Mouse (Mus musculus) Muller cell, postnatal 12 days (primary cell): Measurements from ENCODE around the gene Fsip2.

Experiments
- DNase-seq: peaks from one replicate; pipeline ENCODE4 v3.0.0-alpha.2; 2015; ENCODE audit errors: inconsistent ontology term

The Fsip2 gene

DNA sequence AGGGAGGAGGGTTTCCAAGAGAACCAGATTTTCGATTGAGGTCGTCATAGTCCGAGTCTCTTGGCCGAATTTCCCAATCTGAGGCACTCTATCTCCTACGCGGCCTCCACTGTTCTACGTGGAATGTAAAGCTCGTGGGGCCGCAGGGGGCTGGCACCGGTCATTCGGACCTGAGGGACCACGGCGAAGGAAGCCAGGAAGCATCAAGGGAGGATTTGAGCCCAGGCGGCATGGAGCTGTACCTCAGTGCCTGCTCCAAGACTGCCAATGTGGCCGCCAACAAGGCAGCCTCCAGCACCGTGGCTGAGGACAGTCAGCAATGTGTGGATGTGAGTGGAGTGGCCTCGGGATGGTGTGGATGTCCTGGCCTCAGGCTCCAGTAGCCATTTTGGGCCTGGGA, at the start of gene Fsip2:
Gene Fsip2 (plus strand): TSS at position 163 of the 400 bp plus-strand sequence.
- DNase-seq = no peak

DNA sequence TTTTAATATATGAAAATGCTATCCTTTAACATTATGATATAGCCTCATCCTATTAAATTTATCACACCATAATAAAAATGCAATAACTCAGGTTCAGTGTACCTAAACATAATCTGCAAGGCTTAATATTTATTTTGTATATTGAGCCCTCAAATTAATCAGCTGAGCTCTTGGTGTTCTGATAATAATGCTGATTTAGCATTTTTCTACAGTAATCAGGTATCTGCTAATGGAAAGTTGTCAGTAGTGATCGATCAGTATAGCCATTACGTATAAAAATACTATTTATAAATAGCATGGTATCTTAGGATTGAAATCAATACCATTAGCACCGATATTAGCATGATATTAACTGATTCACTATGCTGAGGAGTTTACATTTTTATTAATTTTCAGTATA, 20.0 kb downstream of the Fsip2 start:
- DNase-seq = no peak

DNA sequence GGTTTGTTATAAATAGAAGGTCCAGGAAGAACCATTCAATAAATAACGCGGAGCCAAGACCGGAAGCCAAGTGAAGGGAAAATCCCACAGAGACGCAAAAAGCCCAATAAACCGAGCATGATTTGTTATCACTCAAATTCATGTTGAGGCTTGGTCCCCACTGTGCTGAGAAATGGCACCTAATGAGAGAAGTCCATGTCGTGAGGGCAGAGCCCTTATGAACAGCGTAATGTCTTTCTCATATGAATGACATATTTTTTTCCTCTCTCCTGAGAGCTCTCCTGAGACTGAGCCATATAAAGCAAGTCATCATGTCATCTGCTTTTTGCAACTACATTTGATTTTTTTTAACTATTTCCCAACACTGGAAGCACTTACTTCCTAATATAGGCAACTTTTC, 82.4 kb downstream of the Fsip2 start:
- DNase-seq = no peak

DNA sequence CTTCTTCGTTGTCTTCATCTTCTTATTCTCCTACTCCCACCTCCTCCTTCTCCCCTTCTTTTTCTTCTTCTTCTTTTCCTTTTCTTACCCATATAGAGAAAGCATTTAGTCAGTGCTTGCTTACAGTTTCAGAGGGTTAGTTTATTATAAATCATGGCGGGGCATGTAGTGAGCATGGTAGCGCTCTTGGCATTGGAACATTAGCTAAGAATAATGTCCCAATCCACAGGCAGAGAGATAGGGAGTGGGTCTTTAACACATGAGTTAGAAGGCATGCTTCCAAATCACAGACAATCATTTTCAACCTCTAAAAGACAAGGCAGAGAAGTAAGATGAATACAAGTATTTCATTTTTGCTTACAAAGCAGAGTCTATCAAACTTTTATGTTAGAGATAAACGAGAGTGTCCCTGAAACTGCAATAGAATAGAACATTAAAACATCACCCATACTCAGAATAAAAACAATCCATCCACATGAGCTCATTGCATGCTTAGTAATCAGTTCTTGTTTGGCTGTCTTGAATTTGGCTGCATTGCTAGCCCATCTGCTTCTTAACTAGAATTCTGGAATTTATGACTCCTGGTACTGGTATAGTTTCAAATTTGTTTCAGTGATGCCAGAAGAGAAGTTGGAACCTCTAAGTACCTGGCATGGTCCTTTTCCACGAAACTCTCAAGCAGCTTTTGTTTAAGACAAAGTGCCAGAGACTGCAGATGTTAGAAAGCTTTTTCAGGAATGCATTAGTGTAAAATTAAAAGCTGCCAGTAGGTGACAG, 109.7 kb downstream of the Fsip2 start:
- DNase-seq = peak; percentile 36
